Mouse (Mus musculus): ENCODE measurements around the gene Crybg1. TPM values are rescaled to one million over a fixed set of nuclear protein-coding genes. Genes with fewer than 3 reads are reported as not detected.

Gene Crybg1
- 0.16 and 0.22 TPM in 2 replicates for polyA plus RNA-seq (2015; fragmentation: Nextera tagmentation; extraction: Ambion mirVana)

DNA sequence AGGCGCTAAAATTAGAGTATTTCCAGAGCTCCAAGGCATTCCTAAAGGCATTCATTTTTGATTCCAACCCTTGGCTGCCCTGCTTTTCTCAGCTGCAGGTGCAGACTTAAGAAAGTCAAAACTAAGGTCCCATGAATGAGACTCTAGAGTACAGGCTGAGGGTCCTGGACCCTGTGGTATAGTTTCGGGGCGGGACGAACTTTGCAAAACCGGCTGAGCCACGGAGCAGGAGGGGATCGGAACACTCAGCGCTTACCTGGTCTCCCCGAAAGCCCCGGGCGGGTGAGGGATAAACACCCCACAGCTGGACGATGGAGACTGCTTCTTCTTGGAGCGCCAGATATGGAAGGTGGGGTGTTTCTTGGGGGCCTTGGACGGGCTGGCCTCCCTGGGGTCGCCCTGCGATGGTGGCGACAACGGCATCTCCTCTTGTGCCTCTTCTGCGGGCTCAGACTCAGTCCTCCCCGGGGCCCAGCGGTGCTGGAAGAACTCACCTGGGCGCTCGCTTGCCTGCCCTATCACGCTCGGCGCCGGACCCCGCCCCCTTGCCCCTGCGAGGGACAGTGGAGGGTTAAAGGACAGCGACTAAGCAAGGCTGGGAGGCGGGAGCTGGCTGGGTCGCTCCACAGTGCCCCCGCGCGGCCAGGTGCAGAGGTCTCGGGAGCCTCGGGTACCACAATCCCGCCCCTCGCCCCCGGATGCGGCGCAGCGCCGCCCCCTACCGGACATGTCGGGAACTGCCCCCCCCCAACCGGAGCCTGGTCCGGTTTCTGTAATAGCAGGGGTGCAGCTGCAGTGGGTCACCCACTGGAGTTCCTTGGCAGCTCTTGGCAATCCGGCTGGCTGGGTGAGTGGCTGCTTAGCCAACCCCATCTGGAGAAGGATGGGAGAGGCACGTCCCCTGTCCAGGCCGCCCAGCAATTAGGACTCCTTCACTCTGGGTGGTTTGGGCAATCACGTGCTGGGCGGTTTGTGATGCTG is at the start of gene Crybg1:
Crybg1 (minus strand) TSS at position 517 of the 981 bp plus-strand sequence.
- no peaks in the 10 kb centered on the region for H3K36me3 ChIP-seq (ENCODE audit: control insufficient read depth, insufficient read depth, low read length)
- WGBS: 5% methylated on average over 52 of the region's 53 CpGs
- ATAC-seq: peak; percentile 64
- no peak within 1 kb of the TSS for H3K27ac ChIP-seq (ENCODE audit: low read depth, low read length)
- H3K4me2 ChIP-seq (ENCODE audit: low read length): peak within 1 kb of the TSS; percentile 66
- peak within 1 kb of the TSS; percentile 38 for H3K4me3 ChIP-seq (ENCODE audit: low read length)
- no peaks in the 10 kb centered on the region for H3K9me3 ChIP-seq (ENCODE audit: control insufficient read depth, low read length)
- peaks cover 3% of the 10 kb centered on the region; the same call in 1 of the 2 replicates for H3K27me3 ChIP-seq (replicated peaks; ENCODE audit: control insufficient read depth, insufficient read depth, low read length)
- peaks cover 6% of the 10 kb centered on the region; the same call in 1 of the 2 replicates for H3K4me1 ChIP-seq (ENCODE audit: control insufficient read depth, insufficient read depth, low read depth, low read length)
- H3K9ac ChIP-seq (ENCODE audit: low read depth, low read length): peak within 1 kb of the TSS; percentile 29

DNA sequence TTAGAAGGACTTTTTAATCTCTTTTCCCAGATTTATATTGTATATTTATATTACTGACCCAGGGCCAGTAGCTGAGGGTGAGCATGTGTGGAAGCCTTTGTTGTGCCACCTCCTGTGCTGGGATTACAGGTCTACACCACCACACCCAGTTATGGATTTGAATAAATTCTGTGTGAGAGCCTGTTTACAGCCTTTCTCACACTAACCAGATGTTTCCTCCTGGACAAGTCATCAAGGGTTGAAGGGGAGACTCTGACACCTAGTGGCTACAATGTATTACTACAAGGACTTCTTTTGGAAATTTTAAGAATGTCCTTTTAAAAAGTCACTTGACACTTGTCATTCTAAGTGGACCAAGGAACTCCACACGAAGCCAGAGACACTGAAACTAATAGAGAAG is 28.7 kb upstream of the Crybg1 start:
- H3K9ac ChIP-seq (ENCODE audit: low read depth, low read length): no peak overlapping the region
- 4% methylated on average over 1 of the region's 1 CpGs for WGBS
- no peaks in the 10 kb centered on the region for H3K36me3 ChIP-seq (ENCODE audit: control insufficient read depth, insufficient read depth, low read length)
- no peak overlapping the region for H3K27ac ChIP-seq (ENCODE audit: low read depth, low read length)
- H3K27me3 ChIP-seq (replicated peaks; ENCODE audit: control insufficient read depth, insufficient read depth, low read length): no peaks in the 10 kb centered on the region
- no peaks in the 10 kb centered on the region for H3K9me3 ChIP-seq (ENCODE audit: control insufficient read depth, low read length)
- peak; percentile 52; the same call in 1 of the 2 replicates for ATAC-seq
- no peak overlapping the region for H3K4me2 ChIP-seq (ENCODE audit: low read length)
- no peak overlapping the region for H3K4me3 ChIP-seq (ENCODE audit: low read length)
- no peaks in the 10 kb centered on the region for H3K4me1 ChIP-seq (ENCODE audit: control insufficient read depth, insufficient read depth, low read depth, low read length)

DNA sequence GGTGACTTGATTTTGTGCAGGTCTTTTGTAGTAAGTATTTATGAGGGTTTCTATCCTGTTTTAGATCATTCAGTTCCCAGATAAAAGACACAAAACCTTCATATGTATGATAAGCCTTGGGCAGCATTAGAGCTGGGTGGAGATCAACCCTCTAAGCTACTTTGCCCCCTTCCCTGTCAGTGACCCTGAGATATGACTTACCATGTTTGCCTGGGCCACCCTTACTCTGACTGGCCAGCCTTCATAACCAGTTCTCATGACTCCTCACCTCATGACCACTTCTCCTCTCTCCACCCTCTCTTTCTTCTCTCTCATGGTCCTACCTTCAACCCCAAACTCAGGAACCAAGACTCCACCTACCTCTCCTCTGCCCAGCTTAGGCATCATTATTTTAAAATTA is 27.9 kb upstream of the Crybg1 start:
- H3K9me3 ChIP-seq (ENCODE audit: control insufficient read depth, low read length): no peaks in the 10 kb centered on the region
- no peak overlapping the region for H3K4me3 ChIP-seq (ENCODE audit: low read length)
- no peaks in the 10 kb centered on the region for H3K4me1 ChIP-seq (ENCODE audit: control insufficient read depth, insufficient read depth, low read depth, low read length)
- no peaks in the 10 kb centered on the region for H3K27me3 ChIP-seq (replicated peaks; ENCODE audit: control insufficient read depth, insufficient read depth, low read length)
- no peaks in the 10 kb centered on the region for H3K36me3 ChIP-seq (ENCODE audit: control insufficient read depth, insufficient read depth, low read length)
- ATAC-seq: no peak
- no peak overlapping the region for H3K4me2 ChIP-seq (ENCODE audit: low read length)
- no peak overlapping the region for H3K27ac ChIP-seq (ENCODE audit: low read depth, low read length)
- H3K9ac ChIP-seq (ENCODE audit: low read depth, low read length): no peak overlapping the region

DNA sequence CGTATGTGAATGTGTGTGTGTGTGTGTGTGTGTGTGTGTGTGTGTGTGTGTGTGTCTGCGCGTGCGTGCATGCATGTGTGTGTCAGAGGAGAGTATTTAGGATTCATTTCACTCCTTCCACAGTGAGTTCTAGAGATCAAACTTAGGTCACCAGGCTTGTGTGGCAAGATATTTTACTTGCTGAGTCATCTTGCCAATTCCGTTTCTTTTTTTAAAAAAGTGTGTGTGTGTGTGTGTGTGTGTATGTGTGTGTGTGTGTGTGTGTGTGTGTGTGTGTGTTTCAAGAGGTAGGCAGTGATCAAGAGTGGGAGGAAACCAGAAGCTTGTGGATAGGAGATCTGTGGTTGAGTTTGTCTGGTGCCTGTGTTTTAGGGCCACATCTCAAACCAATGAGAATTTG is 27.5 kb upstream of the Crybg1 start:
- no peak overlapping the region for H3K9ac ChIP-seq (ENCODE audit: low read depth, low read length)
- H3K4me2 ChIP-seq (ENCODE audit: low read length): no peak overlapping the region
- WGBS: 83% methylated on average over 5 of the region's 5 CpGs
- no peaks in the 10 kb centered on the region for H3K36me3 ChIP-seq (ENCODE audit: control insufficient read depth, insufficient read depth, low read length)
- no peak overlapping the region for H3K27ac ChIP-seq (ENCODE audit: low read depth, low read length)
- no peaks in the 10 kb centered on the region for H3K27me3 ChIP-seq (replicated peaks; ENCODE audit: control insufficient read depth, insufficient read depth, low read length)
- no peak for ATAC-seq
- no peaks in the 10 kb centered on the region for H3K4me1 ChIP-seq (ENCODE audit: control insufficient read depth, insufficient read depth, low read depth, low read length)
- H3K9me3 ChIP-seq (ENCODE audit: control insufficient read depth, low read length): no peaks in the 10 kb centered on the region
- H3K4me3 ChIP-seq (ENCODE audit: low read length): no peak overlapping the region

DNA sequence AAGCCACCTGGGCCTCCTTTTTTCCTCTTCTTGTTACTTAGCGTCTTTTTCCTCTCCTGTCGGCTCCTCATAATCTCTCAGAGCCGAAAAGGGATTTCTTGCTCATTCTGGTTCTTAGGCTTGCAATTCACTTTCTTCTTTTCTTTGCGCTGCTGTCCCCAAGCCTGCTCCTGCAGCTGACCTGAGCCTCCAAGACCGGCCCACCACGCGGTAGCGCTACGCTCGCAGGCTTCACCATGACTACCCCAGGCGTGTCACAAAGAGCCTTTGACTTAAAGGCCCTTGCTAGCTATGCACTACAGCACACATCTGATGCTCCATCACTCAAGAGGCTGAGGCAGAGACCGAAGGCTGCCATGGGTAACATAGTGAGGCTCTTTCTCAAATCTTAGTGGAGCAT is 21.5 kb upstream of the Crybg1 start:
- H3K27me3 ChIP-seq (replicated peaks; ENCODE audit: control insufficient read depth, insufficient read depth, low read length): no peaks in the 10 kb centered on the region
- ATAC-seq: no peak
- H3K27ac ChIP-seq (ENCODE audit: low read depth, low read length): no peak overlapping the region
- no peaks in the 10 kb centered on the region for H3K4me1 ChIP-seq (ENCODE audit: control insufficient read depth, insufficient read depth, low read depth, low read length)
- no peak overlapping the region for H3K4me3 ChIP-seq (ENCODE audit: low read length)
- 85% methylated on average over 12 of the region's 12 CpGs for WGBS
- no peaks in the 10 kb centered on the region for H3K9me3 ChIP-seq (ENCODE audit: control insufficient read depth, low read length)
- no peaks in the 10 kb centered on the region for H3K36me3 ChIP-seq (ENCODE audit: control insufficient read depth, insufficient read depth, low read length)
- no peak overlapping the region for H3K9ac ChIP-seq (ENCODE audit: low read depth, low read length)
- no peak overlapping the region for H3K4me2 ChIP-seq (ENCODE audit: low read length)

DNA sequence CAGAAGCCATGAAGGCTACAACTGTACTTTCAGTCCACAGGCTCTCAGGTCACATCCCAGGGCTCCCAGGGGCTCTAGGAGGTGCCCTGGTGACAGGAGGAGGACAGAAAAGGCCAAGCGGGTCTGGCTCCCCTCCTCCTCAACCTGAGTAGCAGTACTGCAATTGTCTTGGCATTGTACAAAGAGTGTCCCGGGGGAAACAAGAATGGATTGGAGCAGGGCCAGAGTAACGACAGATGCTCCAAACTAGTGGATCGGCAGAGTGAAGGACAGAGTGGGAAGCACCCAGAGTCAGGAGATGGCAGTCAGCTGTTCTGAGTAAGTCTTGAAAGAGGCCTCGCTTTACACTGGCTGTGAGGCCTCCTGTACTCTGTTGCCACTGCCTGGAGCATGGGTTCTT is 18.4 kb upstream of the Crybg1 start:
- Histone ChIP-seq H3K4me1 (ENCODE audit: control insufficient read depth, insufficient read depth, low read depth, low read length) (no peaks in the 10 kb centered on the region), H3K9me3 (ENCODE audit: control insufficient read depth, low read length) (no peaks in the 10 kb centered on the region), H3K36me3 (ENCODE audit: control insufficient read depth, insufficient read depth, low read length) (no peaks in the 10 kb centered on the region), H3K9ac (ENCODE audit: low read depth, low read length) (no peak overlapping the region), H3K27ac (ENCODE audit: low read depth, low read length) (no peak overlapping the region), H3K4me2 (ENCODE audit: low read length) (no peak overlapping the region), H3K27me3 (replicated peaks; ENCODE audit: control insufficient read depth, insufficient read depth, low read length) (no peaks in the 10 kb centered on the region), H3K4me3 (ENCODE audit: low read length) (no peak overlapping the region)
- no peak for ATAC-seq
- WGBS: 53% methylated on average over 5 of the region's 5 CpGs

DNA sequence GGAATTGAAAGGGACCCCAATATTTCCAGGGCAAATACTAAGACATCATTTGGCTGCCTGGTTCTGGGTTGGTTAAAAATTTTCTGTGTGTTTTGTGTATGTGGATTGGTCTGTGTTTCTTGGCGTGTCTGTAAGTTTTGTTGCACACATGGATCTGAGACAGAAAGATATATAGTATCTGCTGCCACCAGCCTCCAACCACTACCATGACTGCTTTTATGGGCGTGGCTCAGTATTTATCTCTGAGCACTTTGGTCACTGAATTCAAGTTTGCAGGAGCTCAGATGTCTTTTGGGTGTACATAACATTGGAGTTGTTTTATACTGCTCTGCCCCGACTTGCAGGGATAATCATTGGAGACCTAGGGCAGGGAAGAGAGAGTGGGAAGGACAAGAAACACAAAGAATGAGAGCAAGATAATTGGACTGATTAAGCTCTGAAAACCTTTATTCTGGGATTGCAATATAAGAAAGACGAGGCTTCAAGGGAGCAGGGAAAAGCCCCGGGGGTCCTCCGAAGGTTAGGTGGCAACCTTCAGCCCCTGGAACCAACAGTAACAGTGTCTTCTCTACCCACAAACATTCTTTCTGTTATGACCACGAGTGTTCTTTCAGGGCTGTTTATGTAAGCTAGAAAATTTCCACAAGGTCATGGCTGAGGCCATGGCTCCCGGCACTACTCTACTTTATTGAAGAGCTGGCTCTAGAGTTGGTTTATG is 15.8 kb upstream of the Crybg1 start:
- no peak overlapping the region for H3K4me2 ChIP-seq (ENCODE audit: low read length)

DNA sequence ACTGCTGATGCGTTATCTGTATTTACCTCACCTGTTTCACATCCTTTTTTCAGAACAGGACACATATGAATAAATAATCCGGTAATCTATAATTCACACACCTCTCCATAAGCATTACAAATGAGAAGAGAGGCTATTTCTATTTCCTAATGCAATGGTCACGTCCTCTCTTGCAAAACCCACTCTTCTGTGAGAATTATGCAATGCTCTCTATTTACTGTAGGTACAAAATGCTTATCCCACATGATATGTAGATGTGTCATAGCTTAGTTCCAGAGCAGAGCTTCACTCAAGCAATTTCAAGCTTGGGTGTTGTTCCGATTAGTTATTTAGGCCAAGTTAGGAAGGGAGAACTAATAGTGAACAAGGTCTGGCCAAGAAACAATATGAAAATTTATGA is 14.4 kb upstream of the Crybg1 start:
- H3K9ac ChIP-seq (ENCODE audit: low read depth, low read length): no peak overlapping the region
- no peak overlapping the region for H3K4me3 ChIP-seq (ENCODE audit: low read length)
- no peaks in the 10 kb centered on the region for H3K36me3 ChIP-seq (ENCODE audit: control insufficient read depth, insufficient read depth, low read length)
- H3K27ac ChIP-seq (ENCODE audit: low read depth, low read length): no peak overlapping the region
- 91% methylated on average over 4 of the region's 4 CpGs for WGBS
- no peaks in the 10 kb centered on the region for H3K27me3 ChIP-seq (replicated peaks; ENCODE audit: control insufficient read depth, insufficient read depth, low read length)
- ATAC-seq: no peak
- H3K4me2 ChIP-seq (ENCODE audit: low read length): no peak overlapping the region
- no peaks in the 10 kb centered on the region for H3K9me3 ChIP-seq (ENCODE audit: control insufficient read depth, low read length)
- H3K4me1 ChIP-seq (ENCODE audit: control insufficient read depth, insufficient read depth, low read depth, low read length): no peaks in the 10 kb centered on the region

More for the DNA sequence above, 15.8 kb upstream of the Crybg1 start:
- Histone ChIP-seq H3K4me1 (ENCODE audit: control insufficient read depth, insufficient read depth, low read depth, low read length) (no peaks in the 10 kb centered on the region), H3K27ac (ENCODE audit: low read depth, low read length) (no peak overlapping the region), H3K9me3 (ENCODE audit: control insufficient read depth, low read length) (no peaks in the 10 kb centered on the region), H3K4me3 (ENCODE audit: low read length) (no peak overlapping the region), H3K27me3 (replicated peaks; ENCODE audit: control insufficient read depth, insufficient read depth, low read length) (no peaks in the 10 kb centered on the region), H3K36me3 (ENCODE audit: control insufficient read depth, insufficient read depth, low read length) (no peaks in the 10 kb centered on the region), H3K9ac (ENCODE audit: low read depth, low read length) (no peak overlapping the region)
- WGBS: 82% methylated on average over 8 of the region's 8 CpGs
- no peak for ATAC-seq

DNA sequence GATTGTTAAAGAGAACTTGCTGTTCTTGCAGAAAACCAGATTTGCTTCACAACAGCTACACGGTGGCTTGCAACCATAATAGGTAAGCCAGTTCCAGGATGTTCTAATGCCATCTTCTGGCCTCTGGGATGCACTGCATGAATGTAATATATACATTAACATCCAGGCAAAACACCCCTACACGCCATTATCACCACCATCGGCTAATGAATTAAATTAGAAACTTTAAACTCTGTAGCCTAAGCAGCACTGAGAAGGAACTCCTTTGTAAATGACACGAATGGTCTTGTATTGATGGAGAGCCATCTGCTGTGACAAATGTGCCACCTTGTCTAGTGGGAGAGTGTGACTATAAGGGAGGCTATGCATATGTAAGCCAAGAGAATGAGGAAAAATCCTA is 11.5 kb upstream of the Crybg1 start:
- no peak overlapping the region for H3K9ac ChIP-seq (ENCODE audit: low read depth, low read length)
- no peaks in the 10 kb centered on the region for H3K9me3 ChIP-seq (ENCODE audit: control insufficient read depth, low read length)
- peak; percentile 37; the same call in 1 of the 2 replicates for ATAC-seq
- WGBS: 50% methylated on average over 4 of the region's 4 CpGs
- H3K27me3 ChIP-seq (replicated peaks; ENCODE audit: control insufficient read depth, insufficient read depth, low read length): no peaks in the 10 kb centered on the region
- no peaks in the 10 kb centered on the region for H3K36me3 ChIP-seq (ENCODE audit: control insufficient read depth, insufficient read depth, low read length)
- no peaks in the 10 kb centered on the region for H3K4me1 ChIP-seq (ENCODE audit: control insufficient read depth, insufficient read depth, low read depth, low read length)
- H3K4me3 ChIP-seq (ENCODE audit: low read length): no peak overlapping the region
- H3K4me2 ChIP-seq (ENCODE audit: low read length): no peak overlapping the region
- no peak overlapping the region for H3K27ac ChIP-seq (ENCODE audit: low read depth, low read length)

All from hindbrain, embryonic 16.5 days (tissue).